Mouse (Mus musculus) lung, postnatal 0 days (tissue): Measurements from ENCODE around the gene Scfd2. TPM values are rescaled to one million over a fixed set of nuclear protein-coding genes. Genes with fewer than 3 reads are reported as not detected.

ENCODE experiments used
- ATAC-seq: fragments of 200-750 bp; cut with Nextera tagmentation; 2 replicates; pipeline ENCODE4 v1.8.0; 2017; ENCODE audit warnings: moderate library complexity
- DNase-seq: peaks from one replicate; pipeline ENCODE4 v3.0.0-alpha.2; 2016; ENCODE audit warnings: low spot score
- H3K27ac ChIP-seq: fragments of 300-500 bp; sonication (generic); 2 replicates; pipeline ENCODE4 v1.5.1; 2014; ENCODE audit warnings: antibody characterized with exemption, mild to moderate bottlenecking, low read length, mixed read lengths
- H3K27me3 ChIP-seq: fragments of 300-500 bp; sonication (generic); replicated peaks from 2 replicates; pipeline ENCODE4 v1.6.1; 2014; ENCODE audit warnings: low read length, mixed read lengths; ENCODE audit not compliant: insufficient read depth
- H3K36me3 ChIP-seq: fragments of 300-500 bp; sonication (generic); 2 replicates; pipeline ENCODE4 v1.6.1; 2014; ENCODE audit warnings: low read length, mixed read lengths; ENCODE audit not compliant: insufficient read depth
- H3K4me1 ChIP-seq: fragments of 300-500 bp; sonication (generic); 2 replicates; pipeline ENCODE4 v1.6.1; 2014; ENCODE audit warnings: antibody characterized with exemption, low read depth, low read length, mixed read lengths; ENCODE audit not compliant: insufficient read depth
- H3K4me2 ChIP-seq: fragments of 300-500 bp; sonication (generic); replicated peaks from 2 replicates; pipeline ENCODE4 v1.6.1; 2014; ENCODE audit warnings: low read depth, mild to moderate bottlenecking, low read length, moderate library complexity, mixed read lengths
- H3K4me3 ChIP-seq: fragments of 300-500 bp; sonication (generic); 2 replicates; pipeline ENCODE4 v1.5.1; 2014; ENCODE audit warnings: low read depth, low read length
- H3K9ac ChIP-seq: fragments of 300-500 bp; sonication (generic); replicated peaks from 2 replicates; pipeline ENCODE4 v1.6.1; 2014; ENCODE audit warnings: low read depth, mild to moderate bottlenecking
- H3K9me3 ChIP-seq: fragments of 300-500 bp; sonication (generic); 2 replicates; pipeline ENCODE4 v1.6.1; 2016; ENCODE audit warnings: low read length, mixed read lengths
- CTCF ChIP-seq: IDR thresholded peaks from 2 replicates; pipeline ENCODE4 v1.5.1; 2016; ENCODE audit warnings: antibody characterized with exemption, mild to moderate bottlenecking
- EP300 ChIP-seq: IDR thresholded peaks from 2 replicates; pipeline ENCODE4 v1.6.1; 2016; ENCODE audit warnings: antibody characterized with exemption, mild to moderate bottlenecking, control low read depth
- WGBS: fragments of 180-500 bp; shearing (Covaris S2); extraction: QIAGEN DNeasy Blood & Tissue Kit; methylation state at CpG from one replicate; pipeline ENCODE4 v1.1.7; 2014; 5-methylcytosine and 5-hydroxymethylcytosine counted together
- polyA plus RNA-seq: library from polyadenylated mRNA; unstranded; fragments of >200 nt; fragmentation: Nextera tagmentation; extraction: Ambion mirVana; gene quantifications from 2 replicates; pipeline ENCODE4 v1.2.1, GENCODE M21; 2015

The Scfd2 gene
- polyA plus RNA-seq, 1 experiment from 2014 or later = 11.4 TPM

DNA sequence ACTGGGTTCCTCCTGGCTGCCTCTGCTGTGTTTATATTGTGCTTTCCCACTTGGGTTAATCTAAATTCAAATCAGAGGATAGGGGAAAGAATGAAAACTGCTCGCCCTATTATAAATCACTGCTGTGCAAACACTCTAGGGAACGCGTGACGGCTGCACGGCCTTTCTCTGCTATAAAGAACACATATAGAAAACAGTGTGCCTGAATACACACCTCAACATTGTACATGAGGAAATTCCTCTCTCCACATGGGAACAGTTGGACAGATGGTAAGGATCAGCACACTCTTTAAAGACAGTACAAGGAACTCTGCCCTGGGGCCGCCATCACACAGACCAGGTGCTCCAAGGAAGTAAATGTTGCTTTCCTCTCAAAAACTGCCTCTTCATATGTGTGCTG is 166.2 kb downstream of the Scfd2 start:
- no peak for TF ChIP-seq EP300
- TF ChIP-seq CTCF = no peak
- Histone ChIP-seq H3K27me3 (no peaks in the 10 kb centered on the region), H3K4me1 (no peaks in the 10 kb centered on the region), H3K36me3 (no peaks in the 10 kb centered on the region), H3K4me3 (no peak overlapping the region), H3K4me2 (no peak overlapping the region), H3K27ac (no peak overlapping the region), H3K9ac (no peak overlapping the region), H3K9me3 (no peaks in the 10 kb centered on the region)
- DNase-seq (no peak), ATAC-seq (no peak)
- WGBS = 42% methylated on average over 6 of the region's 6 CpGs

DNA sequence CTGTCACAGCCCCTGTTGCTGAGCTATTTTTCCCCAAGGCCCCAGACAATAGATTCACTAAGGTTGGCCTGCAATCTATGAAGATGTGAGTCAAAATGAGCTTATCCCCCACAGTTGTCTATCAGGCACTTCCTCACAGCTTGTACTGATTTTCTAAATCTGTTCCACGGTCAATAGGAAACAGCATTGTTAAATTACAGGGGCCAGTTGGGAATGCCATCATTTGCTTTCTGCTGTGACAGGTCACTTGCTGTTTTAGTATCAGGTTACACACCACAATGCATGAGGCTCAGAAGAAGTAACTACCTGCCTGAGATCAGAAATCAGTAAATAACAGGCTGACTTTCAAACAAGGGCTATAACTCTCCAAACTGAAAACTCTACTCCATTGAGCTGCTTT is 168.3 kb downstream of the Scfd2 start:
- Histone ChIP-seq H3K9me3 (no peaks in the 10 kb centered on the region), H3K27ac (no peak overlapping the region), H3K4me3 (no peak overlapping the region), H3K27me3 (no peaks in the 10 kb centered on the region), H3K4me1 (no peaks in the 10 kb centered on the region), H3K4me2 (no peak overlapping the region), H3K9ac (no peak overlapping the region), H3K36me3 (no peaks in the 10 kb centered on the region)
- TF ChIP-seq CTCF (no peak), EP300 (no peak)
- DNase-seq (no peak), ATAC-seq (no peak)
- 46% methylated on average over 1 of the region's 1 CpGs for WGBS

DNA sequence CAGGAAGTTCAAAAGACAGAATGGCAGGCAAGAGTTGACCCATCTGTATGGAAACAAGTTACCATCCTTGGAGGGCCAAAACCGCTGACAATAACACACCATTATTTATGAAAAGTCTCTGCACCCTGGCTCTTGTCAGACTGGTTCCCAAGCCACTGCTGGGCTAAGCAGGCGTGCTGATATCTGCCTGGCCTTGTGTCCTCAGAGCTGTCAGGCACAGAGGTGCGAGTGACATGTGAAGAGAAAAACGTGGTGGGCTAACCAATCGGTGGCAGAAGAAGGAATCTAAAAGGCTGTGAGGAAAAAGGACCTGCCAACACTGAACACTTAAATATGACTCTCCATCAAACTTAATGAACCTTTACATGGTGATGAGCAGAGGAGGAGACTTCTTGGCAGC is 170.0 kb downstream of the Scfd2 start:
- Histone ChIP-seq H3K9ac (no peak overlapping the region), H3K9me3 (no peaks in the 10 kb centered on the region), H3K27me3 (no peaks in the 10 kb centered on the region), H3K27ac (no peak overlapping the region), H3K4me1 (no peaks in the 10 kb centered on the region), H3K36me3 (no peaks in the 10 kb centered on the region), H3K4me3 (no peak overlapping the region), H3K4me2 (no peak overlapping the region)
- 31% methylated on average over 5 of the region's 5 CpGs for WGBS
- TF ChIP-seq EP300 = no peak
- ATAC-seq (peak; percentile 63; the same call in 1 of the 2 replicates), DNase-seq (peak; percentile 29)

DNA sequence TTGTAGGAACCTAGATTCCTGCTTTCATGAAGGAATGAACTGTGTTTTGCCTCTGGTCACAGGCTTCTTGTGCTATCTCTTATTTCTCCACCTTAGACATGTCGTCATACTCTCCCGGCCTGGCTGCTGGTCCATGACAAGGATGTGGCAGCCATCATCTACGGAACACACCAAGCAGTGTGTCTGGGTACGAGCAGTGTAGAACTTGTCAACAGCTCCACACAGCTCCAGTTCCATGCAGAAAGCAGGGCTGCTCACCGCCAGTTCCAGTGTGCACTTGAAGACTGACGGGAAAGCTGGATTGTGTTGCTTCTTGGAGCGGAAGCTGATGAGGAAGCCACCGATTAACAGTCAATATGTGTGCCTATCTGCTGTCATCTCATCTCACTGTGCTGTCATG is 173.5 kb downstream of the Scfd2 start:
- no peaks in the 10 kb centered on the region for H3K27me3 ChIP-seq
- no peak overlapping the region for H3K4me2 ChIP-seq
- H3K27ac ChIP-seq = no peak overlapping the region
- ATAC-seq (no peak), DNase-seq (no peak)
- WGBS = 85% methylated on average over 8 of the region's 8 CpGs
- H3K9ac ChIP-seq = no peak overlapping the region
- H3K9me3 ChIP-seq = no peaks in the 10 kb centered on the region
- no peak for TF ChIP-seq EP300
- TF ChIP-seq CTCF = no peak
- no peak overlapping the region for H3K4me3 ChIP-seq
- H3K4me1 ChIP-seq = no peaks in the 10 kb centered on the region
- H3K36me3 ChIP-seq = no peaks in the 10 kb centered on the region

DNA sequence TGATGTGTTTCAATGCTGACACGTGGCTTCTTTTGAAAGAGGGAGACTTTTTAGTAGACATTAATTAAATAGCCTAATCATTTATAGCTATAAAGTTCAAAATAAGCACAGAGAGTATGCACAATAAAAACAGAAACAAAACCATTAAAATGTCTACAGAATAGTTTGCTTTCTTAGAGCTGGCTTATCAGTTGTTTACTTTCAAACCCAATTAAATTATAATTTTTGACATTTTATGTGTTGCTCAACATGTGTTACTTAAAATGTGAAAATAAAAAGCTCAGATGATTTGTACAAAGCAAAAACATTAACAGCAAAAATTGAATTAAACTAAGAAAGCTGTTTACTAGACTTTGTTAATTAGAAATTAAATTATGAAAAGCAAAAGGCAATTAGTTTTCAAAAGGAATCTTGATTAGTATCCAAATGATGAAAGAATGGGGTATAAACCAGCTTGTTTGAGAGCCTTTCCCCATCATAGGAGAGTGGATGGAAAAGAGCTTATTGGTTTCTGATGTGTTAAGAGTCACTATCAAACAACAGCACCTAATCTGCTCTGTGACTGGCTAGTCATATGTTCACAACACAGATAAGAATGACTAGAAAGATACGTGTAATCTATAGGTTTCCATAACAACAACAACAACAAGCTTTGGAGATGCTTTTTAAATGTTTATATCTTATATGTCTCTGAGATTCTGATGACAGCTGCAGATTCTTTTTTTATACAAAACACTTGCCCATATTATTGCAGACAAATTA is 176.0 kb downstream of the Scfd2 start:
- H3K36me3 ChIP-seq = no peaks in the 10 kb centered on the region
- DNase-seq = peak; percentile 15
- no peak for ATAC-seq
- H3K9ac ChIP-seq = no peak overlapping the region
- H3K9me3 ChIP-seq = no peaks in the 10 kb centered on the region
- 38% methylated on average over 2 of the region's 2 CpGs for WGBS
- H3K27me3 ChIP-seq = no peaks in the 10 kb centered on the region
- no peak overlapping the region for H3K4me2 ChIP-seq
- no peak overlapping the region for H3K27ac ChIP-seq
- TF ChIP-seq EP300 (no peak), CTCF (no peak)
- no peaks in the 10 kb centered on the region for H3K4me1 ChIP-seq
- H3K4me3 ChIP-seq = no peak overlapping the region

DNA sequence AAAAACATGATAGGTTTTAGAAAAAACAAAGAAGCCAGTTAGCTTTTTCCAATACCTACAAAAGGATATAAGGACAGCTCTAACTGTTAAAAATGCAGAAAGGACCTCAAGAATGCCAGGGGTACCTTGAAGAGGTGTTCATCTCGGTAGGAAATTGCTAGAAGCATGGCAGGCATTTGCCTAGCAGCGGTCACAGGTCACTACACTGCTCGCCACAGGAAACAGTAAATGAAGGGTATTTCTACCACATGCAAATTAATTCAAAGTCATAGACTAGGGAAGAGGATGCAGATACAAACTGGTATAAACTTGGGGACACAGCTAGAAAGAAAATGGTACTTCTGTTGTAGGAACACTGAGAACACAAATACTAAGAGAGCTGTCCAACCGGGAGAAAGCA is 180.7 kb downstream of the Scfd2 start:
- no peaks in the 10 kb centered on the region for H3K27me3 ChIP-seq
- no peak overlapping the region for H3K4me2 ChIP-seq
- no peak overlapping the region for H3K4me3 ChIP-seq
- DNase-seq (no peak), ATAC-seq (no peak)
- no peaks in the 10 kb centered on the region for H3K36me3 ChIP-seq
- no peaks in the 10 kb centered on the region for H3K4me1 ChIP-seq
- H3K9ac ChIP-seq = no peak overlapping the region
- TF ChIP-seq CTCF (no peak), EP300 (no peak)
- WGBS = 71% methylated on average over 4 of the region's 4 CpGs
- no peak overlapping the region for H3K27ac ChIP-seq
- H3K9me3 ChIP-seq = no peaks in the 10 kb centered on the region
